Mouse (Mus musculus): ENCODE data around the gene Lnx1.

- TF ChIP-seq CTCF (IDR thresholded peaks at IDR 0.05; ENCODE audit: borderline replicate concordance, insufficient read depth, low read length) (no peak), POLR2A (IDR thresholded peaks at IDR 0.05; ENCODE audit: low read depth, low read length) (no peak)
Measured at GRCm38 (mm10) chr5:74634391-74634790, 68.3 kb downstream of the Lnx1 start.

Data from embryonic fibroblast, embryonic 13.5 days (primary cell).